In genomic region chr2:34027445-34027844, GRCm38 (mm10) we compare ENCODE assay signal across 9 mouse cellular contexts.
DNase-seq lines count a peak whose midpoint lies in the region; ATAC-seq lines count a peak whose summit lies in the region.
"Had no signal": no experiment of that assay in that cellular context is flagged by ENCODE, and none has a peak within 500 bp of the region (broad histone marks: within the 10 kb centered on the region; RNA-seq: fewer than 3 reads in every experiment).

No protein-coding gene starts in this region.

- no peak overlapping the region for H3K4me3 ChIP-seq in embryonic facial prominence, embryonic 13.5 days
- no peak overlapping the region for H3K4me3 ChIP-seq in neural tube, embryonic 14.5 days (ENCODE audit: low read depth, low read length)
- H3K4me3 ChIP-seq: embryonic facial prominence, embryonic 12.5 days had no signal

- H3K4me2 ChIP-seq in embryonic facial prominence, embryonic 13.5 days = peak overlapping the region; percentile 18; the same call in 1 of the 2 replicates
- H3K4me2 ChIP-seq in neural tube, embryonic 14.5 days (ENCODE audit: low read depth, low read length) = no peak overlapping the region
- H3K4me2 ChIP-seq: embryonic facial prominence, embryonic 12.5 days had no signal

- H3K4me1 ChIP-seq in embryonic facial prominence, embryonic 13.5 days = peaks cover 26% of the 10 kb centered on the region
- H3K4me1 ChIP-seq in neural tube, embryonic 14.5 days (ENCODE audit: control insufficient read depth, insufficient read depth, low read length) = peaks cover 13% of the 10 kb centered on the region; the same call in 1 of the 2 replicates

- H3K27me3 ChIP-seq in embryonic facial prominence, embryonic 13.5 days = 0 out of 2 replicates have a peak, but pooled peaks cover 6% of the 10 kb centered on the region
- H3K27me3 ChIP-seq in neural tube, embryonic 14.5 days (ENCODE audit: control insufficient read depth, insufficient read depth, low read length) = no peaks in the 10 kb centered on the region
- H3K27me3 ChIP-seq: embryonic facial prominence, embryonic 12.5 days had no signal

- H3K9ac ChIP-seq in embryonic facial prominence, embryonic 13.5 days = no peak overlapping the region
- H3K9ac ChIP-seq in neural tube, embryonic 14.5 days (replicated peaks; ENCODE audit: low read depth, low read length) = no peak overlapping the region
- H3K9ac ChIP-seq: embryonic facial prominence, embryonic 12.5 days had no signal

- H3K27ac ChIP-seq in embryonic facial prominence, embryonic 13.5 days = no peak overlapping the region
- no peak overlapping the region for H3K27ac ChIP-seq in neural tube, embryonic 14.5 days (ENCODE audit: low read depth, low read length)
- H3K27ac ChIP-seq: embryonic facial prominence, embryonic 12.5 days had no signal

- DNase-seq in layer of hippocampus, adult 11-12 months (ENCODE audit: low spot score) = peak; percentile 23
- no peak for DNase-seq in layer of hippocampus, adult 9-10 months (ENCODE audit: low spot score)
- peak; percentile 29 to 42 for DNase-seq in layer of hippocampus, postnatal 10 days (ENCODE audit: low spot score in 2 of 2)
- no peak for DNase-seq in gastrocnemius, adult 18-20 months (ENCODE audit: low spot score)
- no peak for DNase-seq in thymus, postnatal 14 days
- no peak for DNase-seq in urinary bladder, postnatal 14 days (ENCODE audit: low spot score)

- 40% methylated on average over 9 of the region's 9 CpGs for WGBS in embryonic facial prominence, embryonic 13.5 days
- 30% methylated on average over 8 of the region's 9 CpGs for WGBS in neural tube, embryonic 14.5 days

- ATAC-seq in embryonic facial prominence, embryonic 13.5 days (ENCODE audit: insufficient number of reproducible peaks, insufficient read depth, low FRiP score, low TSS enrichment, low read depth) = no peak; the same call in 1 of the 2 replicates
- peak; percentile 75 for ATAC-seq in neural tube, embryonic 14.5 days (ENCODE audit: low read depth)

- no peaks in the 10 kb centered on the region for H3K36me3 ChIP-seq in embryonic facial prominence, embryonic 13.5 days
- no peaks in the 10 kb centered on the region for H3K36me3 ChIP-seq in neural tube, embryonic 14.5 days (ENCODE audit: control insufficient read depth, insufficient read depth, low read length)
- H3K36me3 ChIP-seq: embryonic facial prominence, embryonic 12.5 days had no signal

- H3K9me3 ChIP-seq in embryonic facial prominence, embryonic 13.5 days = no peaks in the 10 kb centered on the region
- no peaks in the 10 kb centered on the region for H3K9me3 ChIP-seq in neural tube, embryonic 14.5 days (ENCODE audit: control insufficient read depth, low read length)
- H3K9me3 ChIP-seq: embryonic facial prominence, embryonic 12.5 days had no signal

Comparison
In these comparisons a context has a peak if more than half of its experiments do, and no peak if none do; other contexts are left out.
1. DNase-seq: peak in layer of hippocampus, adult 11-12 months (single experiment) and layer of hippocampus, postnatal 10 days (2 of 2); none in layer of hippocampus, adult 9-10 months (single experiment), gastrocnemius, adult 18-20 months (single experiment), thymus, postnatal 14 days (single experiment) and urinary bladder, postnatal 14 days (single experiment).